Mouse (Mus musculus) small intestine, adult 2 months (tissue): ENCODE measurements around the gene Sltm. TPM values are rescaled to one million over a fixed set of nuclear protein-coding genes. Genes with fewer than 3 reads are reported as not detected.
"Not testable (repeated sequence)": the region's sequence is repeated elsewhere in the genome, so short reads cannot be mapped to it uniquely, and the experiment has no call there.

Source experiments
- H3K27ac ChIP-seq: fragments of 200-500 bp; 2 replicates; pipeline ENCODE4 v1.5.1; 2012; ENCODE audit warnings: low read depth, low read length, control low read depth, inconsistent platforms; ENCODE audit not compliant: insufficient read depth
- H3K27me3 ChIP-seq: fragments of 200-500 bp; 2 replicates; pipeline ENCODE4 v1.6.1; 2012; ENCODE audit warnings: mild to moderate bottlenecking, moderate library complexity, low read length, inconsistent platforms; ENCODE audit not compliant: control insufficient read depth, insufficient read depth
- H3K36me3 ChIP-seq: fragments of 200-500 bp; 2 replicates; pipeline ENCODE4 v1.6.1; 2012; ENCODE audit warnings: mild to moderate bottlenecking, low read length, control low read depth, inconsistent platforms; ENCODE audit not compliant: control insufficient read depth, insufficient read depth
- H3K4me1 ChIP-seq: fragments of 200-500 bp; 2 replicates; pipeline ENCODE4 v1.6.1; 2012; ENCODE audit warnings: low read length, inconsistent platforms, mixed read lengths; ENCODE audit not compliant: control insufficient read depth, insufficient read depth, insufficient read length
- H3K4me3 ChIP-seq: fragments of 200-500 bp; 2 replicates; pipeline ENCODE4 v1.5.1; 2012; ENCODE audit warnings: low read depth, mild to moderate bottlenecking, control low read depth, inconsistent platforms, low read length, moderate library complexity
- CTCF ChIP-seq: fragments of 200-500 bp; IDR thresholded peaks from 2 replicates; pipeline ENCODE4 v1.5.1; 2012; ENCODE audit warnings: low read depth, mild to moderate bottlenecking, control low read depth, inconsistent platforms, low read length, moderate library complexity, mixed read lengths; ENCODE audit not compliant: insufficient replicate concordance, insufficient read length; ENCODE audit errors: extremely low read depth
- POLR2A ChIP-seq: fragments of 200-500 bp; IDR thresholded peaks from 2 replicates; pipeline ENCODE4 v1.6.1; 2012; ENCODE audit warnings: low read depth, mild to moderate bottlenecking, control low read depth, inconsistent platforms, low read length, moderate library complexity
- WGBS: fragments of 180-500 bp; shearing (Covaris S2); methylation state at CpG from one replicate; pipeline ENCODE4 v1.1.7; 2018; 5-methylcytosine and 5-hydroxymethylcytosine counted together
- polyA plus RNA-seq: library from polyadenylated mRNA; depleted of rRNA; stranded (reverse); fragments of >200 nt; gene quantifications from 2 replicates; pipeline ENCODE4 v1.2.3, GENCODE M21; 2012

Sltm gene
- polyA plus RNA-seq, 1 experiment = 4.2 TPM

DNA sequence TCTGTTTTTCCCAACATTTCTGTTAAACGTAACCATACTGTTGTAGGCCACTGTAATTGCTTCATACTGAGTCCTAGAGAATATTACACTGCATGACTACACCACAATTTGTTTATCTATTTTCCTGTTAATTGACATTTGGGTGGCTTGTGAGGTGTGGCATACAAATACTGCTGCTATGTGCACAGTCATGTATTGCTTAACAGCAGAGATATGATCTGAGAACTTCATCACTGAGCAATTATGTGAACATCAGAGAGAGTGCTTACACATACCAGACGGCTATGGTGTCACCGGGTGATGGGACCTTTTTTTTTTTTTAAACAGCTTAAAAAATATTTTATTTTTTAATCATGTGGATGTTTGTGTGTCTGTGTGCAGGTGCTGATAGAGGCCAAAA, 9.2 kb upstream of the Sltm start:
- no peaks in the 10 kb centered on the region for H3K36me3 ChIP-seq
- no peaks in the 10 kb centered on the region for H3K4me1 ChIP-seq
- H3K4me3 ChIP-seq = no peak overlapping the region
- TF ChIP-seq POLR2A (no peak), CTCF (no peak)
- H3K27me3 ChIP-seq = no peaks in the 10 kb centered on the region
- 48% methylated on average over 3 of the region's 3 CpGs for WGBS
- H3K27ac ChIP-seq = no peak overlapping the region

DNA sequence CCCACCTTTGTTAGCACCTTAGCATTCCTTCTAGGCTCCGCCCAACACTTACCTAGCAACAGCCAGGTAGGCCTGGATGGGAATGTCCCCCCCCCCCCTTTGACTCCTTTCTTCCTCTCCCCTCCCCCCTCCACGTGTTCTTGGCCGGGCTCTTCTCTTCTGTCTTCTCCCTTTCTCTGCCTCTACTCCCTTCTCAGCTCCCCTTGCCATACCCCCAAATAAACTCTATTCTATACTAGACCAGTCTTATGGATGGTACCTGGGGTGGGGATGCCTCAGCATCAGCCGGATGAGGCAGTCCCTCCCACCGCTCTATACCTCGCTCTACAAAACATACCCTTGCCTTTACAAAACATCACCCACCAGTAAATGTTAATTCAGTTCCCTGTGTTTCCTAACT, 970 bp upstream of the Sltm start:
- Histone ChIP-seq H3K4me3 (no peak overlapping the region), H3K27ac (no peak overlapping the region), H3K4me1 (peaks cover 6% of the 10 kb centered on the region; the same call in 1 of the 2 replicates), H3K27me3 (no peaks in the 10 kb centered on the region), H3K36me3 (no peaks in the 10 kb centered on the region; the same call in 1 of the 2 replicates)
- TF ChIP-seq POLR2A = no peak
- no peak for TF ChIP-seq CTCF
- 11% methylated on average over 6 of the region's 6 CpGs for WGBS

- TF ChIP-seq CTCF (no peak), POLR2A (no peak)
- under 1% methylated on average over 64 of the region's 64 CpGs for WGBS
- H3K4me3 ChIP-seq = peak overlapping the region; percentile 83
- H3K4me1 ChIP-seq = peaks cover 7% of the 10 kb centered on the region; the same call in 1 of the 2 replicates
- no peaks in the 10 kb centered on the region for H3K27me3 ChIP-seq
- peak overlapping the region; percentile 93 for H3K27ac ChIP-seq
- peaks cover 4% of the 10 kb centered on the region; the same call in 1 of the 2 replicates for H3K36me3 ChIP-seq
These were observed 710 bp downstream of the Sltm start for GRCm38 (mm10) chr9:70543048-70543880.

DNA sequence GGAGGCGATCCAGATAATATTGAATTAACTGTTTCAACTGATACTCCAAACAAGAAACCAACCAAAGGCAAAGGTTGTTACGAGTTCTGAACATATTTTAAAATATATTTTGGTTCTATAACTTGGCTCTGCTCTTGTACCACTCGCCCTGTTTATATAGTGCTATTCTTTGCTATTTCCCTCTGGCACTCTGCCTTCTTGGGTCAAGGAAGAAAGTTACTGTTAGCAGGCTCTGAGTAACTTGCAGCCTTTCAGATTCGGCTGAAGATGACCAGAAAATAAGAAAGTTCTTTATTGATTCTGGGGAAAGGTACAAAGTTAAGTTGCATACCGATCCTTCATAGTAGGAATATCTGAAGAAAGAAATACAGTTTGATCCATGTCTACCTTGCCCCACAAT, 1.4 kb downstream of the Sltm start:
- Histone ChIP-seq H3K27me3 (no peaks in the 10 kb centered on the region), H3K36me3 (peaks cover 4% of the 10 kb centered on the region; the same call in 1 of the 2 replicates), H3K27ac (no peak overlapping the region), H3K4me1 (peaks cover 7% of the 10 kb centered on the region; the same call in 1 of the 2 replicates), H3K4me3 (no peak overlapping the region)
- 17% methylated on average over 5 of the region's 5 CpGs for WGBS
- TF ChIP-seq POLR2A (no peak), CTCF (no peak)

- TF ChIP-seq POLR2A (no peak), CTCF (no peak)
- H3K36me3 ChIP-seq = peaks cover 4% of the 10 kb centered on the region; the same call in 1 of the 2 replicates
- H3K27ac ChIP-seq = no peak overlapping the region
- no peak overlapping the region for H3K4me3 ChIP-seq
- no peaks in the 10 kb centered on the region for H3K27me3 ChIP-seq
- 44% methylated on average over 1 of the region's 1 CpGs for WGBS
- H3K4me1 ChIP-seq = peaks cover 7% of the 10 kb centered on the region; the same call in 1 of the 2 replicates
These were observed 2.3 kb downstream of the Sltm start for GRCm38 (mm10) chr9:70544831-70545230.

GRCm38 (mm10) chr9:70546576-70546975, 4.0 kb downstream of the Sltm start:
- H3K27ac ChIP-seq, H3K4me1 ChIP-seq, H3K27me3 ChIP-seq, H3K4me3 ChIP-seq, H3K36me3 ChIP-seq: not testable (repeated sequence)
- WGBS = 53% methylated on average over 3 of the region's 3 CpGs

DNA sequence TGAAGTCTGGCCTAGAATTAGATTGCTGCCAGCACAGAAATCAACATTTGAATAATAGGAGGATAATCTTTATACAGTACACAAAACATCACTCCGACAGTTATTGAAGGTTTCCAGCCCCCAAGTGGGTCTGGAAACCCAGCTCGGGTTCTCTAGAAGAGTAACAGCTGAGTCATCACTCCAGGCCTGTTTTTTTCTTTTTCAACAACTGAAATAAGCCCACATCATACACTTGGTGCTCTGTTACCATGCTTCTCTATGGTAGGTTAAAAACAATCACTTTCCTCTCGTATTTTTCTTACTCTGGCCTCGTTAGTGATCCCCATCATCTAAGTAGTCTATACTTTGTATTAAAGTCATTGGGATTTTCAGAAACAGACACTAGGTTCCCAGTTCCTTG, 5.8 kb downstream of the Sltm start:
- 82% methylated on average over 4 of the region's 4 CpGs for WGBS
- Histone ChIP-seq H3K4me3 (no peak overlapping the region), H3K27ac (no peak overlapping the region), H3K4me1 (peaks cover 4% of the 10 kb centered on the region; the same call in 1 of the 2 replicates), H3K27me3 (no peaks in the 10 kb centered on the region), H3K36me3 (peaks cover 12% of the 10 kb centered on the region)
- TF ChIP-seq CTCF = no peak
- no peak for TF ChIP-seq POLR2A
